Mouse (Mus musculus): Measurements from ENCODE around the gene Cfap45.

GRCm38 (mm10) chr1:172488831-172489230 lies 31.8 kb upstream of the Cfap45 start:
- TF ChIP-seq CTCF (IDR thresholded peaks at IDR 0.05; ENCODE audit: extremely low read depth, insufficient read depth, insufficient read length, insufficient replicate concordance) (no peak), POLR2A (IDR thresholded peaks at IDR 0.05; ENCODE audit: low read depth, low read length) (no peak)
